Mouse (Mus musculus) spleen, postnatal 14 days (tissue): ENCODE measurements around the gene Ephb1.

Experiments used
- DNase-seq, 2 experiments: peaks; one replicate each; pipeline ENCODE4 v3.0.0; 2021 to 2022; ENCODE audit warnings: low spot score in 2 of 2

Ephb1 gene

GRCm38 (mm10) chr9:102069151-102069882 lies 285.2 kb downstream of the Ephb1 start:
- DNase-seq, result no peak

GRCm38 (mm10) chr9:102066601-102067000 lies 287.9 kb downstream of the Ephb1 start:
- no peak for DNase-seq

DNA sequence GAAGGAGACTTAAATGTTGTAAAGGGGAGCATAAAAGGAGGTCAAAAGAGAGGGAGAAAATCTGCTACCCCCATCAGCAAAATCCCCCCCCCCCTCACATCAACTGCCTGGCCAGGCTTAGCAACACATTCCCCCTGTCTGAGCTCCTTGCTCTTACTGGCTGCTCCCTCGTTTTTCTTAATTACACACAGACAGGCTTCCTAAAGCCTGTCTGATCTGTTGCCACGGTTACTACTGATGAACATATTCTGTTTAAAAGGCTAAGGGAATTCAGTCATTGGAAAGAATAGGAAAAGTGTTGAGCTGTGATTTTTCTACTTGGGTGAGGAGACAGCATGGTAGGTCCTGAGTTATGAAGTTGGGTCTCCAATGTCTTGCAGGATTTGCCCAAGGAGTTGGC lies 308.6 kb downstream of the Ephb1 start:
- DNase-seq, result no peak

DNA sequence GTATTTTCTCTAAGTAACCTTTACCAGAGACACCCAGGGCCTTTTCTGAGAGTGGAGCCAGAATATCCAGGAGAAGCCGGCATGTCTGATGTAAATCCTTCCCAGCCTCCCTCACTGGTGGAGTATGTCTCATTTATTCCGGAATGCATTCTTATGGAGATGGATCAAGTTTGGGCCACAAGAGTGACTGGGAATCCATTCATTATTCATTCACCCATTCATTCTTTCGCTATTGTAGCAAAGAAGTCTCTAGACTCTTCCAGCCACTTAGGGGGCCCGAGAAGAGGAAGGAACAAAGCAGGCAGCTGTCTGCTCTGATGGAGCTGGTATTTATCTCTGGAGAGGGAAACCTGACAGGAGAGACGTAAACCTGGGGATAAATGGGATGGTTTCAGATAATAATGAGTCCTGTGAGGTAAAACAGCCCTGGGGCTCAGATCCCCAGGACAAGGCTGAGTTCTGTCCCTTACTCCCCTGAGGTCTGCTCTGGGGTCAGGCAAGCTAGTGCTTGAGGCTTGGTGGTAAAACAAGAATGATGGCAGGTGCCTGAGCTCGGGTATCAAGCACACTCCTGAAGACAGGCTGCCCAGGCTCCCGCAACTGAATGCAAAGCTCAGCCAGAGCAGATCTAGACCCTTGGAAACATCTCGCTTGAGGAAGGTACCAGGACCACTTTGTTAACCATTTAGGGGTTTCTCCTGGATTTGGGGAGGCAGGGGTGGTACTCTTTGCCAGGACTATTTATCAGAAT lies 309.2 kb downstream of the Ephb1 start:
- no peak for DNase-seq

DNA sequence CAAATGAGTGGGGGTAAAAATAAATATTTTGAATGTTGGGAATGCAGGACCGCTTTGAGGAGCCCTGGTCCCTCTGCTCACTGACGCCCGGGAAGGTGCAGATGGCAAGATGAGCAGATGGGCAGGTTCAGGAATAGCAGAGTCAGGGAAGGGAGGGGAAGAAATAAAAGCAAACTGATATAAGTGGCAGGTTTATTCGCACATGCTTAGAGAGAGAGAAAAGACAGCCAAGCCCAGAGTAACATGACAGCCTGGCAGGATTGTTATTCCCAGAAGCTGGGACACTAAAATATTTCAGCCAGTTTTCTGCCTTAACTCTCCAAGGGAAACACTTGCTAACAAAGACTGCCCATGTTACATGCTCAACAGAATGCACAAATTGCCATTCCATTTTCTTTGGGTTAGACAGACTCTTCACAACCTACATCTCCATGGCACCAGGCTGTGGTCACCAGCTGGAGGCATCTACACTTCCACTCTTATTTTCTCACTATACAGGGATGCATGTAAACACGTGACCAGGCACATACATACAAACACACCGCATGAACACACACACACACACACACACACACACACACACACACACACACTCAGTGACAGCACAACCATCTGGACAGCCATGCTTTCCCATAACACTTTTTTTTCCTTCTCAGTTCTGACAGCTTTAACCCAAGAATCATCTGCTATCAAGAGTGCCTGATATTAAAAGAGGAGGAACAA lies 315.3 kb downstream of the Ephb1 start:
- no peak for DNase-seq

GRCm38 (mm10) chr9:102036132-102036531 lies 318.4 kb downstream of the Ephb1 start:
- DNase-seq, result no peak

GRCm38 (mm10) chr9:102033231-102033630 lies 321.3 kb downstream of the Ephb1 start:
- no peak for DNase-seq

- DNase-seq, result no peak
Measured at GRCm38 (mm10) chr9:102032376-102032775, 322.1 kb downstream of the Ephb1 start.

- DNase-seq, result no peak
Measured at GRCm38 (mm10) chr9:102029661-102030060, 324.8 kb downstream of the Ephb1 start.

DNA sequence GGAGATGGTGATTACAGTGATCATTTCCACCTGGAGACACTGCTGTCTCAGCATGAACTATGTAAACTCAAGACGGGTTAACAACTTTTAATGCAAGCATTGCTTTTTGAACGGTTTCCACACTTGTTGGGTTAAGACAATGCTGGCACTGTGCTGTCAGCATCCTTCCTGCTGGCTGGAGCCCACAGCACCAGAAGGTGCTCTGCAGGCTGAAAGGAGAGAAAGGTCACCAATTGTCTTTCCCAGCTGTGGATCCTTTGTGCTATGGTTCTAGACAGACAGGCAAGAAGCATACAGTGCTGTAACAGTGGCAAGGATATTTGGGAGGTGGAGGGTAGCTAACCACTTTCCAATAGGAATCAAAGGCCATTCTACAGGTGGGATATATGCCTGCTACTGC lies 328.4 kb downstream of the Ephb1 start:
- no peak for DNase-seq

DNA sequence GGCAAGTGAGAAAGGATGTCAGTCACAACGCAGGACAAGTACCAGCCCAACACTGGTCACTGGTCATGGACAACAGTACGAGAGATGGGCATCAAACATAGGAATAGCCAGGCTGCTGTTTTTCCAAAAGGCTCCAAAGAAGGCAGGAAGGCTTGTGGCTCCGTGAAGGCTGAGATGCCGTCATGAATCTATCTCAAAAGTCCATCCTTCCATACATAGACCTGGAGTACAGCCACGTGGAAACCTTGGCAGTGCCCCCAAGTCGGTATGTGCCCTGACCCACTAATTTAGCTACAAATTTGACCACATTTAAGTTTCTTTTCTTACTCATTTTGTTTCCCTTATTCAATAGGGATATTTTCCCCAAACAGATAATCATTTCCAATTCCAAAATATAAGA lies 329.4 kb downstream of the Ephb1 start:
- no peak for DNase-seq

GRCm38 (mm10) chr9:102015516-102015915 lies 339.0 kb downstream of the Ephb1 start:
- no peak for DNase-seq

GRCm38 (mm10) chr9:102007706-102008105 lies 346.8 kb downstream of the Ephb1 start:
- no peak for DNase-seq

GRCm38 (mm10) chr9:102006539-102006938 lies 348.0 kb downstream of the Ephb1 start:
- DNase-seq, result no peak

- no peak for DNase-seq
Measured at GRCm38 (mm10) chr9:102002920-102003319, 351.6 kb downstream of the Ephb1 start.

GRCm38 (mm10) chr9:102002186-102002585 lies 352.3 kb downstream of the Ephb1 start:
- DNase-seq, result no peak

DNA sequence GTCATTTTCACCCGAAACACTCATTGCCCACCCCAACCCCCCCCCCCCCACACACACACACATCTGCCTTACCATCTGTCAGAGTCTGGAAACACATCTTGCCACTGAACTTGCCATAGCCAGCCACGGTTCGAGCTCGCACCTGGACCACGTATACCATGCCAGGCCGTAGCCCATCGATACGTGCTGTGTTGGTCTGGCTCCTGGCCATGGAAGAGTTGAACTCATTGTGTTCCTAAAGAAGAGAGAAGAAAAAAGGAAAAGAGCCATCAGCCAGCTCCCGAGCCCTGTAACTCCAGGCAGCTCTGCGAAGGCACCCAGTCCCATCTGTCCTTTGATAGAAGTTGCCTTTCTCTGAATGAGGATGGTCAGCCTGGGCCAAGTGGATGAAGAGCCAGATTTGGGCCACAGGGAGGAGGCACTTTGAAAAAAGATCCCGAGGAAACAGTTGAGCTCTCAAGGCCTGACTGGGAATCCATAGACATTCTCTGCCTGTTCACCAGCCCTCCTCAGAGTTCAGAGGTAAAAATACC lies 352.8 kb downstream of the Ephb1 start:
- no peak for DNase-seq

DNA sequence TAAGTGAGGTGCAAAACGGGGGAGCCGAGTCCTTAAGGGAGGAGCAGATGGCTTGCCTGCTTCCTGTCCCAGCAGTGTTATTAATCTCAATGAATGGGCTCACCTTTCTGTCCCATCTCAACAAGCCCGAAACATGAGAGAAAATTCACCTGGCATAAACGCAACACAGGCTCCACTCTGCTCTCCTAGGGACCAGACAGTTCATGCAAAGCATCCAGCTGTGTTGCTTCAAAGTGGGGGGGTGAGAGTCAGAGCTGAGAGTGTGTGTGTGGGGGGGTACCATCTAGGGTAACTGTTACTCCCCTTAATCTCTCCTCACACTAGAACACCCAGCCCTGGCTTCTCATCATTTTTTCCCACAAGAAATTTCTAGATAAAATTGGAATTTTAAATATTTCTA lies 354.8 kb downstream of the Ephb1 start:
- DNase-seq, result no peak

GRCm38 (mm10) chr9:101996771-101997500 lies 357.6 kb downstream of the Ephb1 start:
- DNase-seq, result no peak

- no peak for DNase-seq
Measured at GRCm38 (mm10) chr9:101996183-101996582, 358.3 kb downstream of the Ephb1 start.

DNA sequence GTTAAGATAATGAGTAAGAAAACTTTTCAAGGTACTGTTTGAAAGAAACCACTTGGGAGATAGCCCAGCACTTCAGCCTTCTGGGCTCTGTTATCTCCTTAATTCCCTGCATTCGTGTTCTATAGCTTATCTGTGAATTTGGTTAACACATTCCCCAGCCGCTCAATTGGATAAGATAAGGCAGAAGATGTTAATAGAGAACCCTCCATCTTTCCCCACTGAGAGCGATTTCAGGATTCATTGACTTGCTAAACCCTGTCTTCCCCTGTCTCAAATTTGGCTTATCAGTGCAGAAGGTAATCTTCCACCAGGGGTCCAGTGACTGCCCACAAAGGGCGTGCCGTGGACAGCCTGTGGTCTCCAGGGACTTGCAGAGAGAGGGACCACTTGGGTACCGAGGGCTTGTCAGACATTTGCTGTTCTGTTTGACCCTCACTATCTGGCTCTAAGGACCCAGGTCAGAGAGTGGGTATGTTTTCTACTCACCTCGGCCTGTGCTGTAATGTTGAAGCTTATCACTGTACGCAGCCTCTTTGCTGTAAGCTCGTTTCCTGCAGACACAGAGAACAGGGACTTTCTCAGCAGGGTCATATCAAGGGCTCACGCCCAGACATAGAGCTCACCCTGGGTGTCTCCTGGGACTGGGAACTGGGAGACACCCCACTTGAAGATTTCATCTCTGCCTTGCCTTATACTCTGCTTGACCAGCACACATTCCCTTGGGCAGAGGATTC lies 358.9 kb downstream of the Ephb1 start:
- no peak for DNase-seq
